Mouse (Mus musculus): ENCODE measurements around the gene Usp38. TPM values are rescaled to one million over a fixed set of nuclear protein-coding genes. Genes with fewer than 3 reads are reported as not detected.

Usp38 gene
- polyA plus RNA-seq, 1 experiment from 2014 or later, result 6.8 TPM

- no peaks in the 10 kb centered on the region for H3K27me3 ChIP-seq (ENCODE audit: insufficient read depth, low read length)
- WGBS (ENCODE audit: insufficient replicate concordance), result 88% methylated on average over 3 of the region's 3 CpGs
Measured at GRCm38 (mm10) chr8:80941621-80942020, 73.1 kb downstream of the Usp38 start.

DNA sequence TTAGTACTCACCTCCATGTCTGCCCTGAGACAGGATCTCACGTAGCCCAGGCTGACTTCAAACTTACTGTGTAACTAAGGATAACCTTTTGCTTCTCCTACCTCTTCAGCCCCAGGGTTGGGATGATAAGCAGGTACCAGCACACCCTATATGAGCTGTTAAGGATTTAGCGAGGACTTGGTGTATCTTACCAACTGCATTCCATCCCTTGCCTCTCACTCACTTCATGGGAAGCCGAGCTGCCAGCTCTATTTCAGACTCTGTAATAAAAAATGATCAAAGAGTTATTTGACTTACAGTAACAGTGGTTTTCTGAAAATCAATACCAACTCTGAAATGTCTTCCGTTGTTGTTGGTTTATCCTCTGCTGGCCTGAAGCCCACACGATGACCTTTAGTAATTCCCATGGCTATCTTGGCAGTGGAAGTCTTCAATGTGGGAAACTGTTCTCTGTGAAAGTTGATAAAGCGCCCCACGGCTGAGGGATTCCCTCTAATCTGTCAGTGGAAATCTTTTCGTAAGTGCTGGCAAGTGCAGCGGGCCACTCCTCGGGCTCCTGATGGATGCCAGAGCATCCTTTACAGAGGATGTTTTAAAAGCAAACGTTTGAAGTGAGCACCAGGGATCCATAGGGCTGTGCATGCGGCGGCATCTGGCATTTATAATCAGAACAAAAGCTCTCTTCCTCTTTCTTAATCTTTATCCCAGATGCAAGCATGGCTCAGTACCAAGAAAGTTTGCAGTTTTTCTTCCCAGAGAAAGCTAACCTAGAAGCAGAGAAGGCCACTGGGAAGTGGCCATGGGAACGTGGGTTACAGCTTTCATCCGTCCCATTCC is 76.7 kb downstream of the Usp38 start:
- 55% methylated on average over 15 of the region's 15 CpGs for WGBS (ENCODE audit: insufficient replicate concordance)
- Histone ChIP-seq H3K9ac (replicated peaks) (no peak overlapping the region), H3K4me1 (ENCODE audit: insufficient read depth) (no peaks in the 10 kb centered on the region), H3K36me3 (replicated peaks; ENCODE audit: insufficient read depth, low read length) (no peaks in the 10 kb centered on the region), H3K9me3 (ENCODE audit: low read length) (no peaks in the 10 kb centered on the region), H3K27ac (ENCODE audit: low read depth) (no peak overlapping the region), H3K4me2 (ENCODE audit: low read depth, low read length) (no peak overlapping the region), H3K4me3 (ENCODE audit: low read depth, low read length) (no peak overlapping the region), H3K27me3 (ENCODE audit: insufficient read depth, low read length) (no peaks in the 10 kb centered on the region)
- TF ChIP-seq CTCF (IDR thresholded peaks at IDR 0.05; ENCODE audit: low read depth) (no peak), EP300 (IDR thresholded peaks at IDR 0.05; ENCODE audit: low read depth) (no peak)
- DNase-seq, result no peak
- ATAC-seq, result no peak

More at GRCm38 (mm10) chr8:80941621-80942020, 73.1 kb downstream of the Usp38 start:
- H3K9me3 ChIP-seq (ENCODE audit: low read length), result no peaks in the 10 kb centered on the region
- no peak for ATAC-seq
- DNase-seq, result no peak
- H3K36me3 ChIP-seq (replicated peaks; ENCODE audit: insufficient read depth, low read length), result no peaks in the 10 kb centered on the region
- TF ChIP-seq CTCF (IDR thresholded peaks at IDR 0.05; ENCODE audit: low read depth) (no peak), EP300 (IDR thresholded peaks at IDR 0.05; ENCODE audit: low read depth) (no peak)
- no peak overlapping the region for H3K9ac ChIP-seq (replicated peaks)
- no peaks in the 10 kb centered on the region for H3K4me1 ChIP-seq (ENCODE audit: insufficient read depth)
- no peak overlapping the region for H3K27ac ChIP-seq (ENCODE audit: low read depth)
- no peak overlapping the region for H3K4me2 ChIP-seq (ENCODE audit: low read depth, low read length)
- no peak overlapping the region for H3K4me3 ChIP-seq (ENCODE audit: low read depth, low read length)

Other genes with a start within 250 kb of the Usp38 start
- 3.8 and 3.9 TPM in 2 replicates for gene Gab1, start 134.4 kb downstream of the Usp38 start, polyA plus RNA-seq (2015; fragmentation: Nextera tagmentation; extraction: Ambion mirVana)

Measured in liver, postnatal 0 days (tissue).